Mouse (Mus musculus) cerebellum, adult 9-11 months (tissue): ENCODE results near the gene Tmem198.

Experiments
- DNase-seq: peaks from one replicate; pipeline ENCODE4 v3.0.0; 2022

Gene Tmem198

DNA sequence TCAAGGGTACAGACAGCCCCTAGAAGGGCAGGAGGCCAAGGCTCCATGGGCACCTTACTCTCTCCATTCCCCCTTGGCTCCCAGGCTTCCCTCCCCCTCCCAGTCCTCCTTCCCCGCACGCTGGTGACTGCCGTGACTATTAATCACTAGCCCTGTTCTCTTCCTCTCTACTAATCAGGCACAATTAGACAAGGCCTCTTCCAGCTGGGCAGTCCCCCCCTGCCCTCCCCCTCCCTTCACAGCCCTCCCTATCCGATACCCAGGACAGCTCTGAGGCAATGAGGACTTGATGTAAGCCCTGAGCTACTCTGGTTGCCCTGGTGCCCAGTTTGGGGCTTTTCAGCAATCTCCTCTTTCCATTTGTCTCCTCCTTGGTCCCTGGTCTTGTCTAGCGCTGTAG, 23.4 kb upstream of the Tmem198 start:
- no peak for DNase-seq

- DNase-seq: peak; percentile 46
Observed at GRCm38 (mm10) chr1:75456746-75457564, 22.4 kb upstream of the Tmem198 start.

DNA sequence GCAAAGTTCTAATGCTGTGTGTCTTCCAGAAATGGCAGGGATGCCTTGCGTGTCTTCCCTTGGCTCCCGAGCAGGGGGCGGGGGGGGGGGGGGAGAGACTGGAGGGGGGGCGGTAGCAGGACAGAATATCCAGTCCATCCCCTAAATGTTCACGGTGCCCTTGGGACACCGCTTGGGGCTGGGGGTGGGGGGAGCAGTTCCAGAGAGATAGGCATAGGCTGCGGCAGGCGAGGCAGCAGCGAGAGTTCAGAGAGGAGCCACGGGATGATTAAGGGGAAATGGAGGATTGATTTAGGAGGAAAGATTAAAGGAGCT, 21.7 kb upstream of the Tmem198 start:
- no peak for DNase-seq

DNA sequence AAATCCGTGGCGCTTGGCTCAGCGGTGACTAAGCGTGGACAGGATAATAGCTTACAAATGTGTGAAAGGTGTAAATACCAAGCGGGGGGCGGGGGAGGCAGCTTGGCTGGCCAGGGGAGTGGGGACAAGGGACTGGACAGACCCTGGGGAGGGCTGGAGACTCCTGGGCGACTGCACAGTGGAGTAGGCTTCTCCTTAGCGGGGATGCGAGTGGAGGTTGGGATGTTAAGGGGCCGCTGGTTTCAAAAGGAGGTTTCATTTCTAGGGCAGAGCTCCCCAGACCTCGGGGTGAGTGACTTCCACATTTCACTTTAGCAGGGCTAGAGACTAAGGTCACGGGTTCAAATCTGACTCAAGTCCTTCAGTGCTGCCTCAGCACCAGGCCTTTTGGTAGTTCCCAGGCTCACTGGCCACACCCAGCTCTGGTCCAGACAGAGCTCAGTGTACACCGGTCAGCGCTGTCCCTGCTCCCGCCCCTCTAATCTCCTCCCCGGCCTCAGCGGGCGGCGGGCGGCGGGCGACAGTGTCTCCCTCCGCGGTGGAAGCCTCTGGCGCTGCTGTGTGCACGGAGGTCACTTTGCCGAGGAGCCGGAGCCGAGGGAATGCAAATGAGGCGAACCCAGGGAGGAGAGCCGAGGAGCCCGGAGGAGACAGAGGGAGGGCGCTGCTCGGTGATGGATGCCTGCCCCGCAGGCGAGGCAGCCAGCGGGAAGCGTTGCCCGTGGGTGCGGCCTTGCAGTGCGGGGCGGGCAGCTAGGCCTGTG, 21.1 kb upstream of the Tmem198 start:
- peak; percentile 52 for DNase-seq

DNA sequence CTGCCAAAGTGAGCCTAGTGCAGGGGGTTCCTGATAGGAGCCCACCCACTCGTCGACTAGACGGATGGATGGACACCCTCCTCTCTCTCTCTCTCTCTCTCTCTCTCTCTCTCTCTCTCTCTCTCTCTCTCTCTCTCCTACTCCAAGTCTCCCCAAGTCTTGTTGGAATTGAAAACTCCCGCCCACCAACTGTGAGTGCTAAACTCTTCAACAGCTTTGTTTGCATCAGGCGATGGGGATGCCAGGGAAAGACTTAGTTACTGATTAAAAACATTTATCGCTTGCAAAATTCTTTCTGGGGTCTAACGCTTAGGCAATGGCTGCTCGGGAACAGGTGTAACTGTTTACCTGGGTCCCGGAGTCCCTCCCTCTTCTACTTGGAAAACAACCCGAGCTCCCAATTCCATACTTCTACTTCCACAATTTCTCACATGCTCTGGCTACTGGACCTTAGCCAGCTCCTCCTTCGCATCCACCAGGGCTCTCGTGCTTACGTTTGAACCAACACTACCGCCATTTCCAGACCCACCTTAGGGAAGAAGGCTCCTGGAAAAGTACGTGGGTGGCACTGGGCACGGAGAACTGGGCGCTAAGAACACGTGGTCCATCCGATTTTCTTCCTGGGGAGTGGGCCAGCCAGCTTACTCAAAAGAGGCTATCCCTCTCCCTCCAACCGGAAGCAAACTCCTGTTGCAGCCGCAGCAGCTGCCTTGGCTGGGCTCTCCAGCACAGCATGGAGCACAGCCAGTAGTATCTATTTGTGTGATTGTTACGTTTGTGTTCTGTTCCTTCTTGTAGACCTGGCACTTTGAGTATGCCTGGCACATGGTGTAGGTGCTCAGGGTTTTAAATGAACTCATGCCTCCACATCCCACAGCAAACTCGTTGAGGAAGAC, 20.3 kb upstream of the Tmem198 start:
- peak; percentile 51 for DNase-seq

DNA sequence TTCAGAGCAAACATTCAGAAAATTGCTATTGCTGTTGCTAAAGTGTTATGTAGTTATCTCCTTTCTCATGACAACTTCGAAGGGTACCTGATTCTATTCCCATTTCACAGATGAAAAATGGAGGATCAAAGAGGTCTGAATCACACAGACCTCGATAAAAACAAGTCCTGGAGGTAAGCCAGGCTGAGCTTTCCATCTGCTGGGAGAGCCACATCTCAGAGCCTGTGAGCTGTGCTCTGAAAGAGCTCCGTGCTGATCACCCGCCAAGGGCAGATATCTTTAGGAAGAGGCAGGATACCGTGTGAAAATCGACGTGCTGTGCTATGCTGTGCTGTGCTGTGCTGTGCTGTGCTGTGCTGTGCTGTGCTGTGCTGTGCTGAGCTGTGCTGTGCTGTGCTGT, 19.0 kb upstream of the Tmem198 start:
- peak; percentile 45 for DNase-seq

DNA sequence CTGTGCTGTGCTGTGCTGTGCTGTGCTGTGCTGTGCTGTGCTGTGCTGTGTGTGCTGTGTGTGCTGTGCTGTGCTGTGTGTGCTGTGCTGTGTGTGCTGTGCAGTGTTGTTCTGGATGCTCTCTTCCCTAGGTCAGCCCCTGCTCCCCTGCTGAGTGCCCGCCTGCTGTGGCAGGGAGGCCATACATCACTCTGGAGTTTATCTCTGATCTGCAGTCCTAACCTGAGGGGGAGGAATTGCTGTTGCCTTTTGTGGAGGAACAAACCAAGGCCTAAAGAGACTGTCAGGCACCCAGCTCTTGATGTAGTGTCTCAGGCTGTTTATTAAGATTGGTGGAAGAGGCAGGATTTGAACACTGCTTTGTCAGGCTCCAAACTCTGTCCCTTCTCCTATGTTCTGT, 16.7 kb upstream of the Tmem198 start:
- no peak for DNase-seq

DNA sequence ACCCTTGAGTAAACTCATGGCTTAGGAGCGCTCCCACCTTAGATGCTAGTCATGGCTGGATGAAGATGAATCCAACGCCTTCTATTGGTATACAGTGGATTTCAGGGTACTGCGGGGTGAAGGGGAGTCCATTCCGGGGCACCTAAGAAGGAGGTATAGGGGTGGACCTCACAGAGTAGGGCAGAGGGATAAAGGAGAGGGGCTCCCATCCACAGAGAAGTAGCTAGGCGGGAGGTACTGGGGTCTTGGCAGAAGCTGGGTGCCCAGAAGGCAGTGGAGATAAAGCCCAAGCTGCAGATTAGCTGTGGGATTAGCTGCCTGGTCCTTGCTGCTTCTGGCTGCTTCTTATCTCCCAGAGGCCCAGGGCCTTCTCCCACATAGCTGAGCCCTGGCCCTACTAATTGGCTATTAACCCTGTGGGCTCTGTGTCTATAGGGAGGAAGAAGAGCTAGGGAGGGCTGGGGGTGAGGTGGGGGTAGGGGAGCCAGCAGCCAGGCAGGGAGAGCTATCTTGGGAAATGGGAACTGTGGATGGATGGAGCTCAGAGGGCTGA, 15.6 kb upstream of the Tmem198 start:
- no peak for DNase-seq

GRCm38 (mm10) chr1:75467215-75467927, 12.0 kb upstream of the Tmem198 start:
- peak; percentile 82 for DNase-seq

DNA sequence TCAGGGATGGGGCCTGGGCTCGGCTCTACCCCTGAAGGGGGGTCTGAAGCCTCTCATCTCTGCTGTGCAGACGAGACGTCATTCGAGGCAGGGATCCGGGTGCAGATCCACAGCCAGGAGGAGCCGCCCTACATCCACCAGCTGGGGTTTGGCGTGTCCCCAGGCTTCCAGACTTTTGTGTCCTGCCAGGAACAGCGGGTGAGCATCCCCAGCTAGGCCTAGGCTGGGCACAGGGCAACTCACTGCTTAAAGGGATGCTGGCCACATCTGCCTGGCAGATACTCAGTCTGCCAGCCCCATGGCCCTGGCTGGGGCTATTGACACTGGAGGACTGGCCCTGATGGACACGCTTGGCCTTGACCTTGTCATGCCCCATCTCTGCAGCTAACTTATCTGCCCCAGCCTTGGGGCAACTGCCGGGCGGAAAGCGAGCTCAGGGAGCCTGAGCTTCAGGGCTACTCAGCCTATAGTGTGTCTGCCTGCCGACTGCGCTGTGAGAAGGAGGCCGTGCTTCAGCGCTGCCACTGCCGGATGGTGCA, 10.0 kb upstream of the Tmem198 start:
- DNase-seq: no peak

DNA sequence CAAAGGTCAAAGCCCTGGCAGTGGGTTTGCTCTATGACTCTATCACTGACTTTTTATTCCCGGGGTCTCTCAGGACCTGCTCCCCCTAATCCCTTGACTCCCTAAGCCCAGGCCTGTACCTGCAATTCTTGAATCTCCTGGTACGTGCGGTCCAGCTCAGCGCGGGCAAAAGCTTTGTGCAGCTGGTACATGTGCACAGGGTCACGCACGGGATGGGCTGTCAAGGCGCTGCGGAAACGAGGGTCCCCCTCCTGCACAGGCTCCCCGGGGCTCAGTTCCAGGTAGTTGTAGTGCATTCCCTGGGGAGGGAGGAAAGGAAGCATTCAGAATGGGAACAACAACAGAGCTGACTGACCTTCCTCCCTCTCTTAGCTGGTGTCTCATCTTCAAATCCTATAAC, 2.9 kb upstream of the Tmem198 start:
- peak; percentile 69 for DNase-seq

GRCm38 (mm10) chr1:75477264-75477965, 1.9 kb upstream of the Tmem198 start:
- peak; percentile 92 for DNase-seq

- DNase-seq: peak; percentile 45
Observed at GRCm38 (mm10) chr1:75477966-75478290, 1.4 kb upstream of the Tmem198 start.

DNA sequence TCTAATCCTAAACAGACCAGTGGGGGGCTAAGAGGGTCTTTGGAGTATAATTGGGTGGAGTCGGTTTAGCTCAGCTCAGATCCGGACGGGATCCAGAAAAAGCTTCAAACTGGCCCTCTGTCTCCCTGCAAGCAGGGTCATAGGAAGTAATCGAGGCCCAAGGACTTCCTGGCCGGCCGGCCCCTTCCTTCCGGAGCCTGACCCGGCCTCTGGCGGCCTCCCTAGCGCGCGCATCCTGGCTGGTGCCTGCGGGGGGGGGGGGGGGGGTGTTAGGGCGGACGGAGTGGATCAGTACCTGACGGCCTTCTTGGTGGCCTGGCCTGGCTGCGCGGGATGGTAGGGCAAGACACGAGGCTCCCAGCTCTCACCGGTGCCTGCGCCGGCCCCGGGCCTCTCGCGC, 835 bp upstream of the Tmem198 start:
- DNase-seq: no peak

DNA sequence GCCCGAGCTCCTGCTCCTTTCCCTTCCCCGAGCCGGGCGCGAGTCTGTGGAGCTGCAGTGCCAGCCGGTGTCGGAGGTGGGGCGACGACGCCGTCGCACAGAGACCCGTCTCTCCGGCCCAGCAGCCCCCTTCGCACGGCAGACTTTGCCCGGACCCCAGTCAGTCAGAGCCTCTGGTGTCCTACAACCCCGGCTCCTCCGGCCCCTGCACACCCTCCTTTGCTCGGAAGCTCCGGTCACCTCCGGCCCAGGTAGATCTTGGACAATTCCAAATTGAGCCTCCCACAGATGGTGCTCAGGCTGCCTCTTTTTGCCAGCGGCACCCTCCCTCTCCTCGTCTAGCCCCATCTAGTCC, 280 bp downstream of the Tmem198 start:
- DNase-seq: no peak

- DNase-seq: peak; percentile 65
Observed at GRCm38 (mm10) chr1:75480036-75480435, 704 bp downstream of the Tmem198 start.

DNA sequence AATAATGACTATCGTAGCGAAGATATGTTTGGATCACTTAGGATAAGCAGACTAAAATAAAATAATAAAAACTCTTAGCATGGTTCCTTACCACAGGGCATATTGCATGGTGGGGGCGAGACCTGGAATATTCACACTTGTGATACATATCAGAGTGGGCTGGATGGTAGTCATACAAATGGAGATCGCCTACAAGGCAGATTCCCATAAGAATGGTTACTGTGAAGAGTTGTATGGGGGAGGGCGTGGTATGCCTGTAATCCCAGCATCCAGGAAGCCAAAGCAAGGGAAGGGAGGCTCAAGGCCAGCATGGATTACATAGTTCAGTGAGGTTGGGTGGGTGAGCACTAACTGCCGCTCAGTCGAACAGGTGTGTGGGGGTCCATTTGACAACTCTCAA, 1.4 kb downstream of the Tmem198 start:
- no peak for DNase-seq

GRCm38 (mm10) chr1:75486561-75486960, 7.2 kb downstream of the Tmem198 start:
- DNase-seq: peak; percentile 65

- DNase-seq: no peak
Observed at GRCm38 (mm10) chr1:75487040-75487404, 7.7 kb downstream of the Tmem198 start.

DNA sequence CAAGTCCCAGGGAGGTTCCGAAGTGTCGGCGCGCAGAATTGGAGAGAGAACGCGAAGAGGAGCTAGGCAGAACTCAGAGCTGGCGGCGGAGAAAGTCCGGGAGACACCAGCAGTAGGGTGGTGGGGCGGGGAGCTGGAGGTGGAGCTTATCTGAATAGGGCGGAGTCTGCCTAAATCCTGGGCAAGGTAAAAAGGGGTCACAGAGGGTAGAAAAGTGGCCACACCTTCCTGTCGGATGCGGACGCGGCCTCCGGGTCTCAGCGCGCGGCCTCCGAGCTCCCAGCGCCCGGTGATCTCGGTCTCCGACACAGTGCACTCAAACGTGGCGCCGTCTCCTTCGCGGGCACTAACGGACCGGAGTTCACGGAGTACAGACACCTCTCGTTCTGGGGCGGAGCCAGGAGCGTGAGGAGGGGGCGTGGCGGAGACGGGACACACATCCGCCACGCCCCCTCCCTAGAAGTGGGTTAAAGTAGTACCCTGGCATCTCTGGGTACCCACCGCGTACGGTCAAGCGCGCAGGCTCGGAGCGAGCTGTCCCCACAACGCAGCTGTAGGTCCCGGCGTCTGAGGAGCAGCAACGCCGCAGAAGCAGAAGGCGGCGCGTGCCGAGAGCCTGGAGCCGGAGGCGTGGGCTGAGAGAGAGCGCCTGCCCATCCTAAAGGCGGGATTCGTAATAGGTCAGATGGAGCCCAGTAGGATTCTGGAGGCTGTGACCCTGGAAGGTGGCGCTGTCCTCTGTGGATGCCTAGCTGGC, 8.3 kb downstream of the Tmem198 start:
- peak; percentile 87 for DNase-seq
